Mouse (Mus musculus): ENCODE data around the gene Slc25a4.

DNA sequence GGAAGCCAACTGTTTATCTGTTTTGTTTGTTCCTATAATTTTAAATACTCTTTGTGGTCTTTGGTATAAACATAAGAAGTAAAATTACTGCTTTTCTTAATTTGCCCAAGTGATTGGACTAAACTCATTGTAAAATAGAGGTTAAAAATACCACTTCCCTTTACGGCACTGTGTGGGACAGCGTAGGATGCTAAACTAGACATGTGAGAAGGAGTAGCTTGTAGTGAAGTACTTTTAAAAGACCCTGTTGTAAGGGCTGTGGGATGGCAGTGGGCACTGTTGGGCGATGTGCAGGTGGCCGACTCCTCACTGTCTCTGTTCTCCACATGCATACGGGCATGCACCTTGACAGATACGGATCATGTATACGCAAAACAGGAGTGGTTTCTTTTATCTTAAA, 30.9 kb downstream of the Slc25a4 start:
- TF ChIP-seq CTCF (conservative IDR thresholded peaks at IDR 0.05; ENCODE audit: insufficient read depth, insufficient read length, low read depth, low read length) (no peak), POLR2A (IDR thresholded peaks at IDR 0.05; ENCODE audit: low read depth, low read length) (no peak)

Data from kidney, adult 2 months (tissue).